Comparison of ENCODE assay signal across 21 mouse cellular contexts in genomic region chr6:36457015-36457414, GRCm38 (mm10).
"Had no signal": no experiment of that assay in that cellular context is flagged by ENCODE, and none has a peak within 500 bp of the region (broad histone marks: within the 10 kb centered on the region; RNA-seq: fewer than 3 reads in every experiment).

No protein-coding gene starts in this region.

- DNase-seq: kidney, adult 18-20 months; kidney, adult 9 months; kidney, postnatal 14 days; kidney, postnatal 4 days; left cerebral cortex, postnatal 4 days; lung, postnatal 14 days; lung, postnatal 4 days; thymus, adult 2 months; thymus, postnatal 25 days had no signal

- H3K27ac ChIP-seq: limb, embryonic 12.5 days; limb, embryonic 15.5 days; liver, embryonic 14.5 days; lung, embryonic 15.5 days; midbrain, embryonic 10.5 days; midbrain, embryonic 13.5 days; neural tube, embryonic 13.5 days; stomach, postnatal 0 days had no signal

- H3K4me2 ChIP-seq: limb, embryonic 12.5 days; limb, embryonic 15.5 days; lung, embryonic 15.5 days; midbrain, embryonic 13.5 days; neural tube, embryonic 13.5 days had no signal

- H3K4me1 ChIP-seq: limb, embryonic 12.5 days; limb, embryonic 15.5 days; lung, embryonic 15.5 days; megakaryocyte, embryonic 14.5 days; midbrain, embryonic 10.5 days; midbrain, embryonic 13.5 days; neural tube, embryonic 13.5 days had no signal

- H3K4me3 ChIP-seq: limb, embryonic 12.5 days; limb, embryonic 15.5 days; lung, embryonic 15.5 days; megakaryocyte, embryonic 14.5 days; midbrain, embryonic 10.5 days; midbrain, embryonic 13.5 days; myocyte; neural tube, embryonic 13.5 days had no signal

- ATAC-seq: intestine, embryonic 16.5 days; midbrain, embryonic 13.5 days; midbrain, embryonic 16.5 days had no signal

- H3K9ac ChIP-seq: limb, embryonic 12.5 days; limb, embryonic 15.5 days; liver, embryonic 14.5 days; lung, embryonic 15.5 days; midbrain, embryonic 13.5 days; neural tube, embryonic 13.5 days had no signal

- H3K27me3 ChIP-seq: limb, embryonic 12.5 days; limb, embryonic 15.5 days; lung, embryonic 15.5 days; megakaryocyte, embryonic 14.5 days; midbrain, embryonic 13.5 days; neural tube, embryonic 13.5 days had no signal

- H3K9me3 ChIP-seq: limb, embryonic 12.5 days; limb, embryonic 15.5 days; lung, embryonic 15.5 days; midbrain, embryonic 10.5 days; midbrain, embryonic 13.5 days; neural tube, embryonic 13.5 days had no signal

- H3K36me3 ChIP-seq: limb, embryonic 12.5 days; limb, embryonic 15.5 days; lung, embryonic 15.5 days; midbrain, embryonic 10.5 days; midbrain, embryonic 13.5 days; neural tube, embryonic 13.5 days had no signal
